Mouse (Mus musculus) C2C12 (cell line): ENCODE results near the gene Bag3. TPM values are rescaled to one million over a fixed set of nuclear protein-coding genes. Genes with fewer than 3 reads are reported as not detected.
A peak's percentile ranks its signal among the peaks of the same experiment; 100 is the strongest.

Experiments used
- H3K27me3 ChIP-seq: one replicate; pipeline ENCODE4 v1.6.1; 2011; ENCODE audit not compliant: control insufficient read depth, insufficient read depth, insufficient read length
- H3K36me3 ChIP-seq: one replicate; pipeline ENCODE4 v1.6.1; 2011; ENCODE audit not compliant: control insufficient read depth, insufficient read depth
- H3K4me3 ChIP-seq: one replicate; pipeline ENCODE4 v1.5.1; 2011; ENCODE audit warnings: mild to moderate bottlenecking, control low read depth; ENCODE audit not compliant: poor library complexity, insufficient read depth, severe bottlenecking
- H3K79me2 ChIP-seq: one replicate; pipeline ENCODE4 v1.6.1; 2011; ENCODE audit not compliant: control insufficient read depth, insufficient read depth
- H3K79me3 ChIP-seq: one replicate; pipeline ENCODE4 v1.6.1; 2011; ENCODE audit warnings: low read depth, control low read depth
- H3ac ChIP-seq: one replicate; pipeline ENCODE3; 2011; ENCODE audit warnings: low read depth; ENCODE audit not compliant: control insufficient read depth, insufficient read length
- CEBPB ChIP-seq: IDR thresholded peaks from one replicate; pipeline ENCODE4 v1.6.1; 2011; ENCODE audit warnings: low read depth, mild to moderate bottlenecking, control low read depth, moderate library complexity
- CTCF ChIP-seq: IDR thresholded peaks from one replicate; pipeline ENCODE4 v1.5.1; 2011; ENCODE audit not compliant: control insufficient read depth, insufficient read depth, insufficient read length
- FOSL1 ChIP-seq: IDR thresholded peaks from one replicate; pipeline ENCODE4 v1.8.0; 2011; ENCODE audit warnings: mild to moderate bottlenecking, low read length; ENCODE audit not compliant: poor library complexity, insufficient read depth, severe bottlenecking
- MAX ChIP-seq: IDR thresholded peaks from one replicate; pipeline ENCODE4 v1.6.1; 2011; ENCODE audit warnings: mild to moderate bottlenecking, control low read depth
- MYOD1 ChIP-seq: IDR thresholded peaks from one replicate; pipeline ENCODE4 v1.6.1; 2011; ENCODE audit warnings: low read depth; ENCODE audit not compliant: control insufficient read depth, insufficient read length
- MYOG ChIP-seq: IDR thresholded peaks from one replicate; pipeline ENCODE4 v1.6.1; 2011; ENCODE audit not compliant: control insufficient read depth, insufficient read length; ENCODE audit errors: extremely low read depth
- USF1 ChIP-seq: IDR thresholded peaks from one replicate; pipeline ENCODE4 v1.6.1; 2011; ENCODE audit warnings: low read depth, mild to moderate bottlenecking, control low read depth, moderate library complexity
- polyA plus RNA-seq: library from polyadenylated mRNA; unstranded; fragments of >200 nt; fragmentation: generic; extraction: Trizol; gene quantifications from one replicate; pipeline ENCODE4 v1.2.1, GENCODE M21; 2012; ENCODE audit warnings: missing spikeins

Bag3 gene
- polyA plus RNA-seq, 1 experiment = 78.2 TPM

- Histone ChIP-seq H3K4me3 (no peak overlapping the region), H3K36me3 (peaks cover 32% of the 10 kb centered on the region), H3K27me3 (no peaks in the 10 kb centered on the region), H3K79me3 (no peaks in the 10 kb centered on the region), H3ac (no peak overlapping the region), H3K79me2 (no peaks in the 10 kb centered on the region)
- TF ChIP-seq MYOG = no peak
- TF ChIP-seq MYOD1 = no peak
- TF ChIP-seq FOSL1 = no peak
- TF ChIP-seq MAX = no peak
- no peak for TF ChIP-seq USF1
- no peak for TF ChIP-seq CTCF
- no peak for TF ChIP-seq CEBPB
Measured at GRCm38 (mm10) chr7:128550328-128551086, 27.1 kb downstream of the Bag3 start.

- TF ChIP-seq CTCF (no peak), MAX (no peak), MYOD1 (peak; percentile 34)
- Histone ChIP-seq H3K4me3 (no peak overlapping the region), H3K36me3 (peaks cover 26% of the 10 kb centered on the region), H3K27me3 (no peaks in the 10 kb centered on the region), H3ac (no peak overlapping the region), H3K79me2 (no peaks in the 10 kb centered on the region), H3K79me3 (no peaks in the 10 kb centered on the region)
Measured at GRCm38 (mm10) chr7:128551087-128551457, 27.7 kb downstream of the Bag3 start.

- Histone ChIP-seq H3K79me3 (no peaks in the 10 kb centered on the region), H3K4me3 (no peak overlapping the region), H3K27me3 (no peaks in the 10 kb centered on the region), H3ac (no peak overlapping the region), H3K36me3 (peaks cover 6% of the 10 kb centered on the region), H3K79me2 (no peaks in the 10 kb centered on the region)
- TF ChIP-seq MAX (peak; percentile 42), MYOG (no peak)
Measured at GRCm38 (mm10) chr7:128553105-128553705, 29.8 kb downstream of the Bag3 start.

- H3K27me3 ChIP-seq = no peaks in the 10 kb centered on the region
Measured at GRCm38 (mm10) chr7:128554502-128554901, 31.1 kb downstream of the Bag3 start.

GRCm38 (mm10) chr7:128555141-128555750, 31.8 kb downstream of the Bag3 start:
- no peaks in the 10 kb centered on the region for H3K79me3 ChIP-seq
- TF ChIP-seq FOSL1 (no peak), CTCF (no peak), USF1 (no peak), CEBPB (no peak), MYOG (no peak), MAX (no peak), MYOD1 (no peak)
- H3ac ChIP-seq = no peak overlapping the region
- no peaks in the 10 kb centered on the region for H3K36me3 ChIP-seq
- no peak overlapping the region for H3K4me3 ChIP-seq
- no peaks in the 10 kb centered on the region for H3K79me2 ChIP-seq
- H3K27me3 ChIP-seq = no peaks in the 10 kb centered on the region

More at GRCm38 (mm10) chr7:128554502-128554901, 31.1 kb downstream of the Bag3 start:
- Histone ChIP-seq H3K79me3 (no peaks in the 10 kb centered on the region), H3K4me3 (no peak overlapping the region), H3K79me2 (no peaks in the 10 kb centered on the region), H3ac (no peak overlapping the region), H3K36me3 (no peaks in the 10 kb centered on the region)
- TF ChIP-seq USF1 (no peak), FOSL1 (peak; percentile 97), CTCF (no peak), MYOG (no peak), MAX (peak; percentile 65), MYOD1 (peak; percentile 85), CEBPB (no peak)

GRCm38 (mm10) chr7:128556923-128557430, 33.6 kb downstream of the Bag3 start:
- Histone ChIP-seq H3K4me3 (no peak overlapping the region), H3K79me3 (no peaks in the 10 kb centered on the region), H3K36me3 (no peaks in the 10 kb centered on the region), H3ac (no peak overlapping the region), H3K27me3 (no peaks in the 10 kb centered on the region), H3K79me2 (no peaks in the 10 kb centered on the region)
- TF ChIP-seq MYOG (no peak), CEBPB (no peak), USF1 (no peak), MYOD1 (no peak), MAX (no peak), FOSL1 (no peak), CTCF (no peak)
